Mouse (Mus musculus) lung, embryonic 14.5 days (tissue): ENCODE data around the gene Ugcg. TPM values are rescaled to one million over a fixed set of nuclear protein-coding genes. Genes with fewer than 3 reads are reported as not detected.

Experiments used
- ATAC-seq: fragments of 200-750 bp; cut with Nextera tagmentation; 2 replicates; pipeline ENCODE4 v1.8.0; 2017; ENCODE audit warnings: mild to moderate bottlenecking, moderate TSS enrichment, moderate library complexity; ENCODE audit not compliant: insufficient read depth
- DNase-seq: peaks from one replicate; pipeline ENCODE4 v3.0.0-alpha.2; 2015
- H3K27ac ChIP-seq: fragments of 300-500 bp; sonication (generic); 2 replicates; pipeline ENCODE4 v1.5.1; 2014; ENCODE audit warnings: low read depth, mild to moderate bottlenecking, moderate library complexity
- H3K27me3 ChIP-seq: fragments of 300-500 bp; sonication (generic); 2 replicates; pipeline ENCODE4 v1.6.1; 2014; ENCODE audit warnings: low read length, control low read depth; ENCODE audit not compliant: insufficient read depth
- H3K36me3 ChIP-seq: fragments of 300-500 bp; sonication (generic); 2 replicates; pipeline ENCODE4 v1.6.1; 2014; ENCODE audit warnings: control low read depth; ENCODE audit not compliant: insufficient read depth
- H3K4me1 ChIP-seq: fragments of 300-500 bp; sonication (generic); 2 replicates; pipeline ENCODE4 v1.6.1; 2014; ENCODE audit warnings: antibody characterized with exemption, control low read depth; ENCODE audit not compliant: insufficient read depth
- H3K4me2 ChIP-seq: fragments of 300-500 bp; sonication (generic); 2 replicates; pipeline ENCODE4 v1.6.1; 2014; ENCODE audit warnings: mild to moderate bottlenecking
- H3K4me3 ChIP-seq: fragments of 300-500 bp; sonication (generic); 2 replicates; pipeline ENCODE4 v1.5.1; 2014; ENCODE audit warnings: low read depth, low read length
- H3K9ac ChIP-seq: fragments of 300-500 bp; sonication (generic); 2 replicates; pipeline ENCODE4 v1.6.1; 2014
- H3K9me3 ChIP-seq: fragments of 300-500 bp; sonication (generic); 2 replicates; pipeline ENCODE4 v1.6.1; 2016; ENCODE audit warnings: low read depth, low read length, control low read depth
- CTCF ChIP-seq: IDR thresholded peaks from 2 replicates; pipeline ENCODE4 v1.5.1; 2016; ENCODE audit warnings: antibody characterized with exemption, low read depth
- WGBS: fragments of 180-500 bp; shearing (Covaris S2); extraction: QIAGEN DNeasy Blood & Tissue Kit; methylation state at CpG from one replicate; pipeline ENCODE4 v1.1.7; 2014; 5-methylcytosine and 5-hydroxymethylcytosine counted together
- polyA plus RNA-seq: library from polyadenylated mRNA; unstranded; fragments of >200 nt; fragmentation: Nextera tagmentation; extraction: Ambion mirVana; gene quantifications from 2 replicates; pipeline ENCODE4 v1.2.1, GENCODE M21; 2014

The Ugcg gene
- polyA plus RNA-seq, 1 experiment from 2014 or later = 13.8 TPM

GRCm38 (mm10) chr4:59247545-59247944 is 58.5 kb downstream of the Ugcg start:
- Histone ChIP-seq H3K27me3 (no peaks in the 10 kb centered on the region), H3K4me3 (no peak overlapping the region), H3K27ac (no peak overlapping the region), H3K36me3 (no peaks in the 10 kb centered on the region), H3K4me1 (no peaks in the 10 kb centered on the region), H3K9ac (no peak overlapping the region), H3K4me2 (no peak overlapping the region), H3K9me3 (no peaks in the 10 kb centered on the region)
- WGBS = 43% methylated on average over 1 of the region's 1 CpGs
- TF ChIP-seq CTCF = no peak
- no peak for ATAC-seq
- DNase-seq = no peak

GRCm38 (mm10) chr4:59248035-59248434 is 59.0 kb downstream of the Ugcg start:
- Histone ChIP-seq H3K27me3 (no peaks in the 10 kb centered on the region), H3K4me2 (no peak overlapping the region), H3K9me3 (no peaks in the 10 kb centered on the region), H3K9ac (no peak overlapping the region), H3K4me3 (no peak overlapping the region), H3K4me1 (no peaks in the 10 kb centered on the region), H3K27ac (no peak overlapping the region), H3K36me3 (no peaks in the 10 kb centered on the region)
- TF ChIP-seq CTCF = no peak
- ATAC-seq = no peak
- DNase-seq = no peak

GRCm38 (mm10) chr4:59252386-59253054 is 63.5 kb downstream of the Ugcg start:
- Histone ChIP-seq H3K9ac (no peak overlapping the region), H3K4me1 (no peaks in the 10 kb centered on the region), H3K9me3 (no peaks in the 10 kb centered on the region), H3K4me3 (no peak overlapping the region), H3K36me3 (no peaks in the 10 kb centered on the region), H3K4me2 (no peak overlapping the region), H3K27ac (peak overlapping the region; percentile 47; the same call in 1 of the 2 replicates), H3K27me3 (no peaks in the 10 kb centered on the region)
- ATAC-seq (no peak), DNase-seq (peak; percentile 54)
- WGBS = 60% methylated on average over 6 of the region's 6 CpGs
- no peak for TF ChIP-seq CTCF

GRCm38 (mm10) chr4:59253055-59253434 is 64.0 kb downstream of the Ugcg start:
- H3K27ac ChIP-seq = 0 out of 2 replicates have a peak overlapping the region, but pooled peaks have one; percentile 21
- peak; percentile 41; the same call in 1 of the 2 replicates for ATAC-seq

GRCm38 (mm10) chr4:59254397-59254796 is 65.3 kb downstream of the Ugcg start:
- H3K27ac ChIP-seq = no peak overlapping the region
- H3K4me3 ChIP-seq = no peak overlapping the region
- no peaks in the 10 kb centered on the region for H3K4me1 ChIP-seq
- no peak for ATAC-seq
- TF ChIP-seq CTCF = no peak
- no peaks in the 10 kb centered on the region for H3K36me3 ChIP-seq
- no peak overlapping the region for H3K9ac ChIP-seq
- DNase-seq = no peak
- 82% methylated on average over 6 of the region's 6 CpGs for WGBS
- no peaks in the 10 kb centered on the region for H3K9me3 ChIP-seq
- H3K27me3 ChIP-seq = no peaks in the 10 kb centered on the region
- no peak overlapping the region for H3K4me2 ChIP-seq

More at GRCm38 (mm10) chr4:59253055-59253434, 64.0 kb downstream of the Ugcg start:
- no peaks in the 10 kb centered on the region for H3K9me3 ChIP-seq
- H3K4me2 ChIP-seq = no peak overlapping the region
- no peak for TF ChIP-seq CTCF
- 61% methylated on average over 5 of the region's 5 CpGs for WGBS
- H3K27me3 ChIP-seq = no peaks in the 10 kb centered on the region
- no peak for DNase-seq
- H3K36me3 ChIP-seq = no peaks in the 10 kb centered on the region
- H3K4me3 ChIP-seq = no peak overlapping the region
- no peaks in the 10 kb centered on the region for H3K4me1 ChIP-seq
- H3K9ac ChIP-seq = no peak overlapping the region

- H3K9ac ChIP-seq = no peak overlapping the region
- ATAC-seq = no peak
- WGBS = 79% methylated on average over 5 of the region's 5 CpGs
- H3K36me3 ChIP-seq = no peaks in the 10 kb centered on the region
- H3K27ac ChIP-seq = no peak overlapping the region
- DNase-seq = no peak
- H3K27me3 ChIP-seq = no peaks in the 10 kb centered on the region
- no peaks in the 10 kb centered on the region for H3K9me3 ChIP-seq
- H3K4me1 ChIP-seq = no peaks in the 10 kb centered on the region
- no peak for TF ChIP-seq CTCF
- no peak overlapping the region for H3K4me2 ChIP-seq
- no peak overlapping the region for H3K4me3 ChIP-seq
These were observed 66.9 kb downstream of the Ugcg start for GRCm38 (mm10) chr4:59255988-59256387.

GRCm38 (mm10) chr4:59257866-59258265 is 68.8 kb downstream of the Ugcg start:
- Histone ChIP-seq H3K9me3 (no peaks in the 10 kb centered on the region), H3K9ac (no peak overlapping the region), H3K4me2 (no peak overlapping the region), H3K27me3 (no peaks in the 10 kb centered on the region), H3K4me1 (no peaks in the 10 kb centered on the region), H3K4me3 (no peak overlapping the region), H3K27ac (no peak overlapping the region), H3K36me3 (no peaks in the 10 kb centered on the region)
- DNase-seq = no peak
- WGBS = 57% methylated on average over 3 of the region's 3 CpGs
- no peak for ATAC-seq
- no peak for TF ChIP-seq CTCF
